Mouse (Mus musculus): ENCODE data around the gene Chpf.

DNA sequence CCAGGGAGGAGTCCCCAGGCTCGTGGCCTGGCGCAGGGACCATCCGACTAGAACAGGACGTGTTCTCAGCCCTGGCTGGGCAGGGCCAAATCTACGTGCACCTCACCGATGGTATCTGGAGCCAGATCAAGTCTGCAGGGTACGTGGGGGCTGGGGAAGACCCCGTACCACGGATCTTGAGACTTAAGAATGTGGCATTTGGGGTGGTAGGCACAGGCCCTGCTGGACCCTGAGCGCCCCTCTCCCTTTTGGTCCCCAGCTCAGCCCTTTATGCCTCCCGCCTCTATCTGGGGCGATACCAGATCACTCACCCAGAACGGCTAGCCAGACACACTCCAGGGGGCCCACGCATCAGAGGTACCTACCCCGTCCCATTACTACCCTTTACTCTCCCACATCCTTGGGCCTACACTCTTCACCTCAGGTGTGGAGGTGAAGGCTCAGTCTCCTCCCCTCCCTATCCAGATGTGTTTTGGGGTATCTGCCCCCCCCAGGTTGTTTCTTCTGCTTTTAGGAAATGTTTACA, 37.6 kb downstream of the Chpf start:
- TF ChIP-seq CTCF (IDR thresholded peaks at IDR 0.05; ENCODE audit: low read depth, low read length) (no peak), POLR2A (IDR thresholded peaks at IDR 0.05; ENCODE audit: insufficient read depth, low read length) (no peak)

All from ES-Bruce4 (cell line).